Mouse (Mus musculus) midbrain, embryonic 14.5 days (tissue): ENCODE measurements at regions not wholly inside any gene's neighbourhood (a gene's known extent, or its start where the extent isn't known, plus 50 kb on each side); places are given as distances from the start of the nearest gene placed in this dataset.

Source experiments
- ATAC-seq: fragments of 200-750 bp; cut with Nextera tagmentation; 2 replicates; pipeline ENCODE4 v1.8.0; 2017; ENCODE audit warnings: moderate number of reproducible peaks, moderate library complexity; ENCODE audit not compliant: low FRiP score, low TSS enrichment
- DNase-seq: peaks from one replicate; pipeline ENCODE4 v3.0.0-alpha.2; 2015
- H3K27ac ChIP-seq: fragments of 300-500 bp; sonication (generic); replicated peaks from 2 replicates; pipeline ENCODE4 v1.5.1; 2014; ENCODE audit warnings: mild to moderate bottlenecking, low read depth, low read length, moderate library complexity
- H3K27me3 ChIP-seq: fragments of 300-500 bp; sonication (generic); 2 replicates; pipeline ENCODE4 v1.6.1; 2014; ENCODE audit warnings: low read length, control low read depth, mixed read lengths; ENCODE audit not compliant: control insufficient read depth, insufficient read depth
- H3K36me3 ChIP-seq: fragments of 300-500 bp; sonication (generic); 2 replicates; pipeline ENCODE4 v1.6.1; 2014; ENCODE audit warnings: low read length, control low read depth; ENCODE audit not compliant: control insufficient read depth, insufficient read depth
- H3K4me1 ChIP-seq: fragments of 300-500 bp; sonication (generic); 2 replicates; pipeline ENCODE4 v1.6.1; 2014; ENCODE audit warnings: mild to moderate bottlenecking, antibody characterized with exemption, low read length, control low read depth; ENCODE audit not compliant: control insufficient read depth, insufficient read depth
- H3K4me2 ChIP-seq: fragments of 300-500 bp; sonication (generic); 2 replicates; pipeline ENCODE4 v1.6.1; 2014; ENCODE audit warnings: mild to moderate bottlenecking, low read length, moderate library complexity
- H3K4me3 ChIP-seq: fragments of 300-500 bp; sonication (generic); replicated peaks from 2 replicates; pipeline ENCODE4 v1.5.1; 2014; ENCODE audit warnings: low read depth, low read length
- H3K9ac ChIP-seq: fragments of 300-500 bp; sonication (generic); replicated peaks from 2 replicates; pipeline ENCODE4 v1.6.1; 2014; ENCODE audit warnings: mild to moderate bottlenecking, low read length, moderate library complexity
- H3K9me3 ChIP-seq: fragments of 300-500 bp; sonication (generic); 2 replicates; pipeline ENCODE4 v1.6.1; 2016; ENCODE audit warnings: low read length, control low read depth, mixed read lengths; ENCODE audit not compliant: control insufficient read depth
- WGBS: fragments of 180-500 bp; shearing (Covaris S2); extraction: QIAGEN DNeasy Blood & Tissue Kit; methylation state at CpG from one replicate; pipeline ENCODE4 v1.1.7; 2014; 5-methylcytosine and 5-hydroxymethylcytosine counted together

- Histone ChIP-seq H3K36me3 (no peaks in the 10 kb centered on the region), H3K27ac (no peak overlapping the region), H3K4me2 (no peak overlapping the region), H3K27me3 (no peaks in the 10 kb centered on the region), H3K4me1 (no peaks in the 10 kb centered on the region), H3K4me3 (no peak overlapping the region), H3K9ac (no peak overlapping the region), H3K9me3 (no peaks in the 10 kb centered on the region)
- 74% methylated on average over 4 of the region's 4 CpGs for WGBS
- ATAC-seq (no peak), DNase-seq (no peak)
Measured at GRCm38 (mm10) chr2:159519066-159519465, 724.5 kb downstream of the Dhx35 start.

GRCm38 (mm10) chr2:159523739-159524138 is 729.1 kb downstream of the Dhx35 start:
- no peak overlapping the region for H3K4me3 ChIP-seq
- WGBS, result 88% methylated on average over 2 of the region's 2 CpGs

GRCm38 (mm10) chr2:159534951-159535350 is 740.3 kb downstream of the Dhx35 start:
- WGBS, result 86% methylated on average over 2 of the region's 2 CpGs
- Histone ChIP-seq H3K9ac (no peak overlapping the region), H3K4me1 (no peaks in the 10 kb centered on the region), H3K36me3 (no peaks in the 10 kb centered on the region), H3K4me2 (no peak overlapping the region), H3K27ac (no peak overlapping the region), H3K9me3 (no peaks in the 10 kb centered on the region), H3K27me3 (no peaks in the 10 kb centered on the region), H3K4me3 (no peak overlapping the region)
- peak; percentile 18 for DNase-seq
- ATAC-seq, result no peak

More at GRCm38 (mm10) chr2:159523739-159524138, 729.1 kb downstream of the Dhx35 start:
- Histone ChIP-seq H3K27me3 (no peaks in the 10 kb centered on the region), H3K27ac (no peak overlapping the region), H3K36me3 (no peaks in the 10 kb centered on the region), H3K4me2 (no peak overlapping the region), H3K4me1 (no peaks in the 10 kb centered on the region), H3K9ac (no peak overlapping the region), H3K9me3 (no peaks in the 10 kb centered on the region)
- ATAC-seq, result no peak
- DNase-seq, result no peak

- Histone ChIP-seq H3K9ac (no peak overlapping the region), H3K9me3 (no peaks in the 10 kb centered on the region)
Measured at GRCm38 (mm10) chr2:159539261-159539660, 744.7 kb downstream of the Dhx35 start.

GRCm38 (mm10) chr2:159557567-159557966 is 763.0 kb downstream of the Dhx35 start:
- Histone ChIP-seq H3K9me3 (no peaks in the 10 kb centered on the region), H3K36me3 (no peaks in the 10 kb centered on the region), H3K4me3 (no peak overlapping the region), H3K27me3 (no peaks in the 10 kb centered on the region), H3K27ac (no peak overlapping the region), H3K4me2 (no peak overlapping the region), H3K4me1 (no peaks in the 10 kb centered on the region), H3K9ac (no peak overlapping the region)
- no peak for DNase-seq
- ATAC-seq, result no peak
- WGBS, result 89% methylated on average over 3 of the region's 3 CpGs

More at GRCm38 (mm10) chr2:159539261-159539660, 744.7 kb downstream of the Dhx35 start:
- ATAC-seq, result no peak
- Histone ChIP-seq H3K4me2 (no peak overlapping the region), H3K4me3 (no peak overlapping the region), H3K27ac (no peak overlapping the region), H3K36me3 (no peaks in the 10 kb centered on the region), H3K27me3 (no peaks in the 10 kb centered on the region), H3K4me1 (no peaks in the 10 kb centered on the region)
- DNase-seq, result no peak

GRCm38 (mm10) chr2:159565255-159565654 is 768.7 kb downstream of the Gm826 start:
- ATAC-seq, result no peak
- H3K27ac ChIP-seq, result no peak overlapping the region
- H3K9me3 ChIP-seq, result no peaks in the 10 kb centered on the region
- no peak for DNase-seq
- H3K4me2 ChIP-seq, result no peak overlapping the region
- no peaks in the 10 kb centered on the region for H3K36me3 ChIP-seq
- H3K9ac ChIP-seq, result no peak overlapping the region
- no peak overlapping the region for H3K4me3 ChIP-seq
- no peaks in the 10 kb centered on the region for H3K4me1 ChIP-seq
- WGBS, result 86% methylated on average over 4 of the region's 4 CpGs
- no peaks in the 10 kb centered on the region for H3K27me3 ChIP-seq

GRCm38 (mm10) chr2:159565921-159566320 is 768.0 kb downstream of the Gm826 start:
- H3K27ac ChIP-seq, result no peak overlapping the region
- ATAC-seq (no peak), DNase-seq (no peak)
- no peaks in the 10 kb centered on the region for H3K4me1 ChIP-seq
- no peaks in the 10 kb centered on the region for H3K27me3 ChIP-seq
- WGBS, result 82% methylated on average over 5 of the region's 5 CpGs
- H3K36me3 ChIP-seq, result no peaks in the 10 kb centered on the region
- H3K4me3 ChIP-seq, result no peak overlapping the region
- H3K4me2 ChIP-seq, result no peak overlapping the region
- H3K9ac ChIP-seq, result no peak overlapping the region
- H3K9me3 ChIP-seq, result no peaks in the 10 kb centered on the region

- Histone ChIP-seq H3K36me3 (no peaks in the 10 kb centered on the region), H3K9ac (no peak overlapping the region)
Measured at GRCm38 (mm10) chr2:159566461-159566860, 767.5 kb downstream of the Gm826 start.

GRCm38 (mm10) chr2:159568391-159568790 is 765.6 kb downstream of the Gm826 start:
- H3K9me3 ChIP-seq, result no peaks in the 10 kb centered on the region
- no peak for DNase-seq
- 86% methylated on average over 4 of the region's 4 CpGs for WGBS
- no peaks in the 10 kb centered on the region for H3K4me1 ChIP-seq
- no peak for ATAC-seq
- no peak overlapping the region for H3K4me3 ChIP-seq
- no peaks in the 10 kb centered on the region for H3K27me3 ChIP-seq
- no peak overlapping the region for H3K4me2 ChIP-seq
- no peak overlapping the region for H3K9ac ChIP-seq
- H3K36me3 ChIP-seq, result no peaks in the 10 kb centered on the region
- H3K27ac ChIP-seq, result no peak overlapping the region

More at GRCm38 (mm10) chr2:159566461-159566860, 767.5 kb downstream of the Gm826 start:
- Histone ChIP-seq H3K4me2 (no peak overlapping the region), H3K4me1 (no peaks in the 10 kb centered on the region), H3K27ac (no peak overlapping the region), H3K27me3 (no peaks in the 10 kb centered on the region), H3K4me3 (no peak overlapping the region), H3K9me3 (no peaks in the 10 kb centered on the region)
- no peak for DNase-seq
- WGBS, result 77% methylated on average over 5 of the region's 5 CpGs
- ATAC-seq, result no peak
